In the genomic region with DNA sequence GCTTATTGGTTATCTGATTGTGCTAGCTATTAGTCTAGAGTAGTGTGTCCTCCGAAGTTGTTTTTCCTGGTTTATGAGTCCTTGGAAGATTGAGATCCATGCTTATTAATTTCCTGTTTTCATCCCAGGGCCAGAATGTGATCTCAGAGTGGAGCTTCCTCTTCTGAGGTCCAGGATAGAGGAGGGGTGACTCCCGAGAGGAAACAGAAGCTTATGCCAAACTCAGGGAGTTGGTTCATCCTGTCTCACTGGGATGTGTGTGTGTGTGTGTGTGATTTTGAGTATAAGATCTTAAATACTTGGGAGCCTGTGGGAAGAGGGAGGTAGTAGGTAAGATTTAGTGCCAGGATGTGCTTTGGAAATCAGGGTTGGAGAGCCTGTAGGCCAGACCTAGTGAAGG, we compare ENCODE assay signal across 10 mouse cellular contexts. TPM values are rescaled to one million over a fixed set of nuclear protein-coding genes. Genes with fewer than 3 reads are reported as not detected.
DNase-seq lines count a peak whose midpoint lies in the region; ATAC-seq and TF ChIP-seq lines count a peak whose summit lies in the region.
"Had no signal": no experiment of that assay in that cellular context is flagged by ENCODE, and none has a peak within 500 bp of the region (broad histone marks: within the 10 kb centered on the region; RNA-seq: fewer than 3 reads in every experiment).

No protein-coding gene starts in this region.

- no peaks in the 10 kb centered on the region for H3K36me3 ChIP-seq in kidney, embryonic 15.5 days
- H3K36me3 ChIP-seq in kidney, postnatal 0 days (ENCODE audit: insufficient read depth, low read length): no peaks in the 10 kb centered on the region
- H3K36me3 ChIP-seq: neural tube, embryonic 15.5 days had no signal

- no peak for TF ChIP-seq CTCF in kidney, postnatal 0 days (IDR thresholded peaks at IDR 0.05; ENCODE audit: low read depth)

- no peaks in the 10 kb centered on the region for H3K27me3 ChIP-seq in kidney, embryonic 15.5 days
- no peaks in the 10 kb centered on the region for H3K27me3 ChIP-seq in kidney, postnatal 0 days (ENCODE audit: insufficient read depth, low read length)
- H3K27me3 ChIP-seq: neural tube, embryonic 15.5 days had no signal

- H3K4me2 ChIP-seq in kidney, embryonic 15.5 days: no peak overlapping the region
- no peak overlapping the region for H3K4me2 ChIP-seq in kidney, postnatal 0 days (ENCODE audit: low read length)
- H3K4me2 ChIP-seq: neural tube, embryonic 15.5 days had no signal

- H3K4me3 ChIP-seq in kidney, embryonic 15.5 days (replicated peaks): no peak overlapping the region
- H3K4me3 ChIP-seq in kidney, postnatal 0 days (replicated peaks; ENCODE audit: low read depth, low read length): no peak overlapping the region
- H3K4me3 ChIP-seq: neural tube, embryonic 15.5 days had no signal

- DNase-seq in kidney, adult 18-20 months: peak; percentile 24
- DNase-seq in heart, adult 9 months (ENCODE audit: low spot score in 2 of 2): peak; percentile 78 to 87
- peak; percentile 55 for DNase-seq in kidney, postnatal 0 days (ENCODE audit: low spot score)
- DNase-seq in lung, postnatal 36 days: peak; percentile 81
- no peak for DNase-seq in right cerebral cortex, postnatal 25 days
- DNase-seq in ovary, postnatal 36 days (ENCODE audit: low spot score): no peak
- no peak for DNase-seq in neural tube, embryonic 10.5 days (ENCODE audit: extremely low spot score, low spot score)
- DNase-seq: cerebellum, adult 9-11 months had no signal

- no peak for ATAC-seq in kidney, embryonic 15.5 days (replicated peaks; ENCODE audit: low FRiP score)
- ATAC-seq in kidney, postnatal 0 days (replicated peaks; ENCODE audit: low FRiP score, low read depth): no peak

- no peak overlapping the region for H3K27ac ChIP-seq in kidney, embryonic 15.5 days
- H3K27ac ChIP-seq in kidney, postnatal 0 days: 0 out of 2 replicates have a peak overlapping the region, but pooled peaks have one; percentile 25
- H3K27ac ChIP-seq: neural tube, embryonic 15.5 days had no signal

- 0 out of 2 replicates have a peak, but pooled peaks cover 8% of the 10 kb centered on the region for H3K4me1 ChIP-seq in kidney, embryonic 15.5 days
- H3K4me1 ChIP-seq in kidney, postnatal 0 days (replicated peaks; ENCODE audit: insufficient read depth, low read length): no peaks in the 10 kb centered on the region

- 49% methylated on average over 2 of the region's 2 CpGs for WGBS in kidney, embryonic 15.5 days
- 36% methylated on average over 2 of the region's 2 CpGs for WGBS in kidney, postnatal 0 days

- no peaks in the 10 kb centered on the region for H3K9me3 ChIP-seq in kidney, embryonic 15.5 days (replicated peaks)
- no peaks in the 10 kb centered on the region for H3K9me3 ChIP-seq in kidney, postnatal 0 days (replicated peaks; ENCODE audit: low read length)
- H3K9me3 ChIP-seq: neural tube, embryonic 15.5 days had no signal

- H3K9ac ChIP-seq in kidney, embryonic 15.5 days: no peak overlapping the region
- H3K9ac ChIP-seq in kidney, postnatal 0 days (ENCODE audit: low read depth, low read length): no peak overlapping the region
- H3K9ac ChIP-seq: neural tube, embryonic 15.5 days had no signal

RNA-seq across cellular contexts. Expression of a gene that starts 40.2 kb away (rescaled TPM):
- polyA plus RNA-seq in kidney, embryonic 15.5 days (2015; fragmentation: Nextera tagmentation; extraction: Ambion mirVana): 134 and 147 TPM in 2 replicates
- polyA plus RNA-seq in kidney, postnatal 0 days (2015; fragmentation: Nextera tagmentation; extraction: Ambion mirVana): 207 and 225 TPM in 2 replicates

Comparison
In these comparisons a context has a peak if more than half of its experiments do, and no peak if none do; other contexts are left out.
1. DNase-seq: peak in kidney, adult 18-20 months (single experiment), heart, adult 9 months (2 of 2), kidney, postnatal 0 days (single experiment) and lung, postnatal 36 days (single experiment); none in right cerebral cortex, postnatal 25 days (single experiment), ovary, postnatal 36 days (single experiment) and neural tube, embryonic 10.5 days (single experiment).